Mouse (Mus musculus) frontal cortex, adult (tissue): ENCODE results near the gene Xrra1.

Source experiments
- ATAC-seq: cut with Nextera tagmentation; 2 replicates; pipeline ENCODE4 v1.9.2; 2017; ENCODE audit warnings: mild to moderate bottlenecking, moderate library complexity, mixed read lengths; ENCODE audit not compliant: low TSS enrichment

Gene Xrra1

GRCm38 (mm10) chr7:99851121-99851520 lies 7.8 kb upstream of the Xrra1 start:
- ATAC-seq: no peak

- no peak for ATAC-seq
Measured at GRCm38 (mm10) chr7:99851618-99852017, 7.3 kb upstream of the Xrra1 start.

- no peak for ATAC-seq
Measured at GRCm38 (mm10) chr7:99853350-99853749, 5.6 kb upstream of the Xrra1 start.

GRCm38 (mm10) chr7:99854311-99854710 lies 4.6 kb upstream of the Xrra1 start:
- no peak for ATAC-seq

- no peak for ATAC-seq
Measured at GRCm38 (mm10) chr7:99856266-99856861, 2.6 kb upstream of the Xrra1 start.

GRCm38 (mm10) chr7:99858175-99858812 lies 622 bp upstream of the Xrra1 start:
- ATAC-seq: peak; percentile 35; the same call in 1 of the 2 replicates

GRCm38 (mm10) chr7:99863362-99863761 lies 4.4 kb downstream of the Xrra1 start, which contains the start of gene Spcs2:
TSS of gene Spcs2 (minus strand) at chr7:99863462.
- no peak for ATAC-seq

- no peak for ATAC-seq
Measured at GRCm38 (mm10) chr7:99864241-99865028, 5.5 kb downstream of the Xrra1 start.

- ATAC-seq: no peak
Measured at GRCm38 (mm10) chr7:99865219-99865618, 6.3 kb downstream of the Xrra1 start.

GRCm38 (mm10) chr7:99869296-99869695 lies 10.4 kb downstream of the Xrra1 start:
- no peak for ATAC-seq

GRCm38 (mm10) chr7:99873965-99874364 lies 15.0 kb downstream of the Xrra1 start:
- ATAC-seq: no peak

- ATAC-seq: no peak
Measured at GRCm38 (mm10) chr7:99875891-99876290, 17.0 kb downstream of the Xrra1 start.

- ATAC-seq: peak; percentile 94
Measured at GRCm38 (mm10) chr7:99876345-99876744, 17.4 kb downstream of the Xrra1 start.

- peak; percentile 50; the same call in 1 of the 2 replicates for ATAC-seq
Measured at GRCm38 (mm10) chr7:99878254-99878653, 19.3 kb downstream of the Xrra1 start.

- ATAC-seq: no peak
Measured at GRCm38 (mm10) chr7:99887230-99887735, 28.4 kb downstream of the Xrra1 start.

- ATAC-seq: no peak
Measured at GRCm38 (mm10) chr7:99887743-99888142, 28.8 kb downstream of the Xrra1 start.

GRCm38 (mm10) chr7:99889175-99889880 lies 30.4 kb downstream of the Xrra1 start:
- no peak for ATAC-seq

GRCm38 (mm10) chr7:99890168-99890755 lies 31.3 kb downstream of the Xrra1 start:
- ATAC-seq: peak; percentile 75; the same call in 1 of the 2 replicates

GRCm38 (mm10) chr7:99891471-99891870 lies 32.6 kb downstream of the Xrra1 start:
- no peak for ATAC-seq

GRCm38 (mm10) chr7:99892351-99892750 lies 33.4 kb downstream of the Xrra1 start:
- ATAC-seq: no peak

- no peak for ATAC-seq
Measured at GRCm38 (mm10) chr7:99893967-99894366, 35.1 kb downstream of the Xrra1 start.
